In the genomic region with DNA sequence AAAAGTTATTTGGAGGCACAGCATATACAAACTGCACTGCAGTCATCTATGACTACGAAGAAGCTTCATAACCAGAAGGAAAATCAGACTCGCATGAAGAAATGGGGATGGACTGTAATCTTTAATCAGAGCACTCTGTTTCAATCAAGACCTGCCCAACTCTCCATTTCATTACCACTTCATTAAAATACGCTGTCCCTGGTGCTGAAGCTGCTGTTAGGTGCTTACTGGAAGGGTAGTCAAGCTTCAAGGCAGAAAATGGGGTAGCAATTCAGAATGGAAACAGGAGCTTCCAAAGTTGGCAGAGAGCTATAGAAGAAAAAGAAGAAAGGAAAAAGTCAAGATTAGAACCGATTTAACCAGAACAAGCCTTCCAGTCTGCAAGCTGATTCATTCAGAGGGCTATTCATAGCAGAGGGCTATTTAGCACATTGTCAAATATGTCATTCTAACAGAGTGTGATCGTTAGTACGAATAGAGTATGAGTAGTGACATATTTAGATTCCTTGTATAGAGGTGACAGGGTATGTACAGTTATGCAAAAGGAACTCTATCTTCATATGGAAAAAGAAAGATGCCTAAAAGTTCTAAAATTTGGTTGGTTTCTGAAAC, we compare ENCODE assay signal across 11 mouse cellular contexts.
DNase-seq lines count a peak whose midpoint lies in the region; ATAC-seq and TF ChIP-seq lines count a peak whose summit lies in the region.
"Had no signal": no experiment of that assay in that cellular context is flagged by ENCODE, and none has a peak within 500 bp of the region (broad histone marks: within the 10 kb centered on the region; RNA-seq: fewer than 3 reads in every experiment).

No protein-coding gene starts in this region.

- no peaks in the 10 kb centered on the region for H3K9me3 ChIP-seq in kidney, postnatal 0 days (replicated peaks; ENCODE audit: low read length)
- H3K9me3 ChIP-seq in ES-E14 (ENCODE audit: control insufficient read depth, insufficient read depth, low read depth, low read length) = no peaks in the 10 kb centered on the region
- H3K9me3 ChIP-seq: embryonic facial prominence, embryonic 13.5 days; liver, embryonic 15.5 days had no signal

- H3K27me3 ChIP-seq in kidney, postnatal 0 days (ENCODE audit: insufficient read depth, low read length) = no peaks in the 10 kb centered on the region
- H3K27me3 ChIP-seq: embryonic facial prominence, embryonic 13.5 days; liver, embryonic 15.5 days; Patski had no signal

- ATAC-seq in kidney, postnatal 0 days (replicated peaks; ENCODE audit: low FRiP score, low read depth) = no peak
- ATAC-seq in monocyte, adult 5-6 weeks (replicated peaks; ENCODE audit: insufficient number of reproducible peaks, low FRiP score, low TSS enrichment, poor library complexity, severe bottlenecking) = no peak
- ATAC-seq: Patski had no signal

- WGBS in kidney, postnatal 0 days = 61% methylated on average over 6 of the region's 6 CpGs

- H3K36me3 ChIP-seq in kidney, postnatal 0 days (ENCODE audit: insufficient read depth, low read length) = no peaks in the 10 kb centered on the region
- no peaks in the 10 kb centered on the region for H3K36me3 ChIP-seq in ES-E14 (ENCODE audit: control insufficient read depth, insufficient read depth, low read length, poor library complexity, severe bottlenecking)
- H3K36me3 ChIP-seq: embryonic facial prominence, embryonic 13.5 days; liver, embryonic 15.5 days had no signal

- H3K4me3 ChIP-seq in kidney, postnatal 0 days (replicated peaks; ENCODE audit: low read depth, low read length) = no peak overlapping the region
- no peak overlapping the region for H3K4me3 ChIP-seq in ES-E14 (ENCODE audit: insufficient read depth in 1 of 2, low read depth in 1 of 2, low read length in 2 of 2, poor library complexity in 1 of 2, severe bottlenecking in 1 of 2)
- H3K4me3 ChIP-seq: embryonic facial prominence, embryonic 13.5 days; left cerebral cortex, adult 2 months; liver, embryonic 15.5 days had no signal

- in situ Hi-C loops in ES-E14 (cut with MboI; ENCODE audit: low sequenced_read_pairs in 2 of 2, unreplicated experiment in 2 of 2) = no loop called here

- H3K4me1 ChIP-seq in kidney, postnatal 0 days (replicated peaks; ENCODE audit: insufficient read depth, low read length) = no peaks in the 10 kb centered on the region
- no peaks in the 10 kb centered on the region for H3K4me1 ChIP-seq in ES-E14 (ENCODE audit: control insufficient read depth in 2 of 2, insufficient read depth in 2 of 2, low read length in 2 of 2, poor library complexity in 1 of 2)
- H3K4me1 ChIP-seq: embryonic facial prominence, embryonic 13.5 days; liver, embryonic 15.5 days had no signal

- TF ChIP-seq CTCF in kidney, postnatal 0 days (IDR thresholded peaks at IDR 0.05; ENCODE audit: low read depth) = no peak

- DNase-seq in kidney, postnatal 0 days (ENCODE audit: low spot score) = peak; percentile 77
- no peak for DNase-seq in kidney, adult 11 months
- DNase-seq in ES-E14 (ENCODE audit: low read depth, low spot score) (peak; percentile 54), ZHBTc4 (ENCODE audit: low read depth, low spot score) (peak; percentile 64)
- peak; percentile 12 to 52 for DNase-seq in kidney, postnatal 36 days
- DNase-seq in layer of hippocampus, adult 8-10 months (ENCODE audit: low spot score in 2 of 2) = no peak

- H3K4me2 ChIP-seq in kidney, postnatal 0 days (ENCODE audit: low read length) = no peak overlapping the region
- H3K4me2 ChIP-seq: embryonic facial prominence, embryonic 13.5 days; liver, embryonic 15.5 days had no signal

- H3K9ac ChIP-seq in kidney, postnatal 0 days (ENCODE audit: low read depth, low read length) = no peak overlapping the region
- H3K9ac ChIP-seq in ES-E14 (ENCODE audit: insufficient read depth, low read depth, low read length, poor library complexity, severe bottlenecking) = no peak overlapping the region
- H3K9ac ChIP-seq: embryonic facial prominence, embryonic 13.5 days; liver, embryonic 15.5 days had no signal

- no peak overlapping the region for H3K27ac ChIP-seq in kidney, postnatal 0 days
- H3K27ac ChIP-seq in ES-E14 (ENCODE audit: insufficient read depth, low read depth, low read length, poor library complexity, severe bottlenecking) = no peak overlapping the region
- H3K27ac ChIP-seq: embryonic facial prominence, embryonic 13.5 days; left cerebral cortex, adult 2 months; liver, embryonic 15.5 days had no signal

TF ChIP-seq in ES-E14, 5 proteins besides CTCF, POLR2A, EP300 and RAD21:
- TF ChIP-seq ZNF384 (IDR thresholded peaks at IDR 0.05; ENCODE audit: low read depth, low read length) = no peak
- TF ChIP-seq CHD2 (IDR thresholded peaks at IDR 0.05; ENCODE audit: low read depth, low read length) = no peak
- TF ChIP-seq HCFC1 (IDR thresholded peaks at IDR 0.05; ENCODE audit: borderline replicate concordance, insufficient read depth, low read length) = no peak
- TF ChIP-seq ZC3H11A (IDR thresholded peaks at IDR 0.05; ENCODE audit: borderline replicate concordance, low read depth, low read length) = no peak
- TF ChIP-seq MAFK (IDR thresholded peaks at IDR 0.05; ENCODE audit: insufficient read depth, low read depth, low read length) = no peak

Comparison
In these comparisons a context has a peak if more than half of its experiments do, and no peak if none do; other contexts are left out.
1. DNase-seq: peak in kidney, postnatal 0 days (single experiment), ES-E14 (single experiment), ZHBTc4 (single experiment) and kidney, postnatal 36 days (2 of 2); none in kidney, adult 11 months (single experiment) and layer of hippocampus, adult 8-10 months (0 of 2).